Mouse (Mus musculus) MEL (cell line): ENCODE measurements around the gene Ctc1.

Experiments
- CTCF ChIP-seq, 3 experiments: IDR thresholded peaks in 2 of 3; conservative IDR thresholded peaks in 1 of 3; 2 replicates each; pipeline ENCODE4 v1.5.1; 2011 to 2012; ENCODE audit warnings: low read length in 3 of 3, low read depth in 2 of 3, mild to moderate bottlenecking in 2 of 3, improper control_type of control experiment in 1 of 3, inconsistent platforms in 1 of 3, mixed read lengths in 1 of 3, moderate library complexity in 1 of 3; ENCODE audit not compliant: control insufficient read depth in 1 of 3, insufficient read depth in 1 of 3, poor library complexity in 1 of 3, severe bottlenecking in 1 of 3
- EP300 ChIP-seq, 2 experiments: IDR thresholded peaks; 2 replicates each; pipeline ENCODE4 v1.6.1; 2011; ENCODE audit warnings: improper control_type of control experiment in 2 of 2, low read length in 2 of 2, low read depth in 1 of 2, mild to moderate bottlenecking in 1 of 2
- ETS1 ChIP-seq: IDR thresholded peaks from 2 replicates; pipeline ENCODE4 v1.6.1; 2012; ENCODE audit warnings: low read depth, mild to moderate bottlenecking, inconsistent platforms, low read length, improper control_type of control experiment, moderate library complexity

DNA sequence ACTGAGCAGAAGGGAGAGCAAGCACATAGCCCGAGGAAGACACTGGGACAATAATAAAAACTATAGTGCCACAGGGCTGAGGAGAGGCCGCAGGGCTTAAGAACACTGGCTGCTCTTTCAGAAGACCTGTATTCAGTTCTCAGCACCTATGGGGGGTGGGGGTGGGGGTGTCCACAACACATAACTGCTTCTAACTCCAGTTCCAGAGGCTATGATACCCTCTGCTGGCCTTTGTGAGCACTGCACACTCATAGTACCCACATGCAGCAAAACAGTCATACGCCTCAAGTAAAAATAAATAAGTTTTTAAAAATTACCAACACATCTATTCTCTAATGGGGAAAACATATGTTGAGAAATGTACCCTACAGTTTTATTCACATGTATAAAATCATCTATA lies 21.3 kb upstream of the Ctc1 start:
- peak; percentile 40 to 68 (median 53) for TF ChIP-seq CTCF (IDR thresholded peaks at IDR 0.05 in 2 of 3, conservative IDR thresholded peaks at IDR 0.05 in 1 of 3; ENCODE audit: control insufficient read depth in 1 of 3, insufficient read depth in 1 of 3, low read depth in 2 of 3, low read length in 3 of 3, poor library complexity in 1 of 3, severe bottlenecking in 1 of 3)
- no peak for TF ChIP-seq EP300 (IDR thresholded peaks at IDR 0.05; ENCODE audit: low read depth in 1 of 2, low read length in 2 of 2)
- TF ChIP-seq ETS1, result no peak
